Mouse (Mus musculus) embryonic fibroblast, embryonic 13.5 days (primary cell): Measurements from ENCODE around the gene Tmem262.

Experiments
- CTCF ChIP-seq: IDR thresholded peaks from 2 replicates; pipeline ENCODE4 v1.5.1; 2011; ENCODE audit warnings: mild to moderate bottlenecking, control low read depth, low read length, moderate library complexity, borderline replicate concordance; ENCODE audit not compliant: insufficient read depth
- POLR2A ChIP-seq: IDR thresholded peaks from 2 replicates; pipeline ENCODE4 v1.6.1; 2011; ENCODE audit warnings: low read depth, mild to moderate bottlenecking, control low read depth, low read length, moderate library complexity

DNA sequence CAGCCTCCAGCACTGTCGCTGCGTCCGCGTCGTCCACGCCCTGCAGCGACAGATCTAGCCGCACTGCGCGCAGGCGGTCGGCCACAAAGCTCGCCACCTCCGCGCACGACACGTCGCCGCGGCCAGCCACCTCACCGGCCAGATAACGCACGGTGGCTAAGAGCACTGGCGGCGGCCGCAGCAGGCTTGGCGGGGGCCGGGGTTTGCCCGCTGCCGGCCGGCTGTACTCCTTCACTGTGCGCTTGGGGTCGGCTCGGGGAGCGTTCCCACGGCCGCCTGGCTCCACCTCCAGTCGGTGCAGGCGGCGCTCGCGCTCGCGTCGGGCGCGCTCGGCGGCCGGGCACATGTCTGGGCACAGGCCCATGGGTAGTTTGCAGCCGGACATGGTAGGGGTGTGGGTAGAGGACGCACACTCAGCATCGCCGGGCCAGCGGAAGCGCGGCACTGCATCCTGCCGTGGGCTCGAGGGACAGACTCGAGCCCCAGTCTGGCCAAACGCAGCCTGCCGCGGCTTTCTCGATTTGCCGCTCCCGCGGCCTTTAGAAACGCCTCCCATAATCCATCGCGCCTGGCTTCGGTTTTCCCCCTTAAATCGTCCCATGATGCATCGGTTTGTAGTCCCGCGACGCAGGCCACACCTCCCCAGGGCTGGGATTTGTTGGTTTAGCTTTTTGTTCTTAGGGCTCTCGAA lies 38.3 kb downstream of the Tmem262 start, which contains the start of gene Sac3d1:
- no peak for TF ChIP-seq CTCF
- TF ChIP-seq POLR2A: peak; percentile 50
